Mouse (Mus musculus): ENCODE measurements around the gene Hoxa9. TPM values are rescaled to one million over a fixed set of nuclear protein-coding genes. Genes with fewer than 3 reads are reported as not detected.
A peak's percentile ranks its signal among the peaks of the same experiment; 100 is the strongest.

Gene Hoxa9
- total RNA-seq, 4 experiments from 2014 or later = not detected

DNA sequence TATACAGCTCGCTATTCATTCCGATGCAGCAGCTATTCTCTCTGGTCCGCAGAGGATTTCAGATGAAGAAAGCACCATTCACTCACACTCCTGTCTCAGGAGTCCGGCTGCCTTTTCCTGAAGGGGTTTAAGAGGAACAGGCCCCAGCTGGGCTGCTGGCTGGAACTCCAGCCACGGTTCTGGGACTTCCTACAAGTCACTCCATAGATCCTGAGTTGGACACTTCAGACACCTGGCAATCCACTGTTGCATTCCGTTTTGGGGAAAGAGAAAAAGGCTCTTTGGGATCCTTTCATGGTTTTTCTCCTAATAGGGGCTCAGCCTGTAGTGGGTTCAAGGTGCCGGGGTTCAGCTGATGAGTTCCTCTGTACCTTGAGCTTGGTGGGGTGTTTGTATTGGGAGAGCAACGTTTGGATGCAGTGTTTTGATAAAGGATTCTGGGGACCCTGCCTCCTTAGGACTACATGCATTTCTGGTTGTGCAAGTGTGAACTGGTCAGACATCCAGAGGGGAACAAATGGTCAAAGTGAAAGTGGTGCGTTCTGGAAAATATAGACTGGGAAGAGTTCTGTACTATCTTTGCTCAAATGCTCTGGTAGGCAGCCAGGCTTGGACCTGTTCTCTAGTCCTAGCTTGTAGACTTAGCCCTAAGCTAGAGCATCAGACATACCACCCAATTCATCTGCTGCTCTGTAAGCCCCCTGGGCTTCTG, 31.0 kb upstream of the Hoxa9 start:
- DNase-seq (ENCODE audit: low spot score in 2 of 2) = no peak

DNA sequence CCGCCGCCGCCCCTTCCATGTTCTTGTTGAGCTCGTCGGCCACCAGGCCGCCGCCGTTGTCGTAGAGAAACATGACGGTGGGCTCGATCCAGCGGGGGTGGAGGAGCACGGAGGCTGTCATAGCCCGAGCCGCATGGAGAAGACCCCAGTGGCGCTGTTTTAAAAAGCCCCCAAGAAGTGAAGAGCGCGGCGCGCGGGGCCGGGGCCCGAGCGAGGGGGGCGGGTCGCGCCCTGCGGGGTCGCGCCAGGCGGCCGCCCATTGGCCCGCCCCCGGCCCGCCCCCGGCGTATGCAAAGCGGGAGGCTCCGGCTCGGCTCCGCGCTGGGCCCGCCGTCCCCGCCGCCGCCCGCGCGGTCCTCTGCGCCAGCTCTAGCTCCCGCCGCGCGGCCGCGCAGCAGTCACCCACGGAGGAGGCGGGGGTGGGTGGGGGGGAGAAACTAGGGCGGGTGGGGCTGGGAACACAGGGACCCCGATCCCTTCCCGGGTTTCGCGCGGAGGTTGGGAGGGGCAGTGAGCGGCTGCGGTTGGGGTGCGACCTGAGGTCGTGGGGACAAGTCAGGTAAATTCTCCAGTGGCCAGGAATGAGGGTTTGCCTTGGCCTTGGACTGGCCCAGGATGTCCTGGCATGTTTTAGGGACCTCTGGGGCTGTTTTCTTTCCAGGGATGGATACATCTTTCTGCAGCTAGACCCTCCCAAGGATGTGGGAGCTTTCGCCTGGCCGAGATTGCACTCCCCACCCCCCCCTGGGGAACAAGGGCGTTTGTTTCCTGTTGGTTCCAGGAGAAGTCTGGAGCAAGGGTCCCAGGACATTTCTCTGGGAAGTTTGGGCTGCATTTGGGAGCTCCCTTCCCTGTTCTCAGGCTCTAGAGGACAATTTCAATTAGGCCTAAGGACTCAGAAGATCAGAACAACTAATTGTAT, 30.0 kb upstream of the Hoxa9 start, which contains the start of gene Hoxa13:
Hoxa13 (minus strand) TSS at position 227 of the 922 bp plus-strand sequence.
- no peak for DNase-seq (ENCODE audit: low spot score in 2 of 2)

DNA sequence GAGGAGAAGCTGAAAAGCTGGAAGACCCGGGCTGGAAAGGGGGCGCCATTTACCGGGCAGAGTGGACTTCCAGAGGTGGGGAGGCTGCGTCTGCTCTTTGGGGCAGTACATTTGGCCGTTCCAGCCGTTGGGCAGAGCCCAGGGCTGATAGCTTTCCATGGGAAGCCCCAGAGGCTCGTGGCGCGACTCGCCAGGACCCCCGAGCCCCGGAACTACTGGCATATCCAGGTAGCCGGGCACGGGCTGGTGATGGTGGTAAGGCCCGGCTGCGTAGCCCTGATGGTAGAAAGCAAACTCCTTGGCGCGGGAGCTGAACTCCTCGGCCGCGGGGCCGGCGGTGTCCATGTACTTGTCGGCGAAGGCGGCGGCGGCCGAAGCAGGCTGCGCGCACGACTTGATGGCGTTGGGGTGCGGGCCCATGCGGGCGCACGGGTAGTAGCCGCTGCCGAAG, 28.9 kb upstream of the Hoxa9 start:
- no peak for DNase-seq (ENCODE audit: low spot score in 2 of 2)

DNA sequence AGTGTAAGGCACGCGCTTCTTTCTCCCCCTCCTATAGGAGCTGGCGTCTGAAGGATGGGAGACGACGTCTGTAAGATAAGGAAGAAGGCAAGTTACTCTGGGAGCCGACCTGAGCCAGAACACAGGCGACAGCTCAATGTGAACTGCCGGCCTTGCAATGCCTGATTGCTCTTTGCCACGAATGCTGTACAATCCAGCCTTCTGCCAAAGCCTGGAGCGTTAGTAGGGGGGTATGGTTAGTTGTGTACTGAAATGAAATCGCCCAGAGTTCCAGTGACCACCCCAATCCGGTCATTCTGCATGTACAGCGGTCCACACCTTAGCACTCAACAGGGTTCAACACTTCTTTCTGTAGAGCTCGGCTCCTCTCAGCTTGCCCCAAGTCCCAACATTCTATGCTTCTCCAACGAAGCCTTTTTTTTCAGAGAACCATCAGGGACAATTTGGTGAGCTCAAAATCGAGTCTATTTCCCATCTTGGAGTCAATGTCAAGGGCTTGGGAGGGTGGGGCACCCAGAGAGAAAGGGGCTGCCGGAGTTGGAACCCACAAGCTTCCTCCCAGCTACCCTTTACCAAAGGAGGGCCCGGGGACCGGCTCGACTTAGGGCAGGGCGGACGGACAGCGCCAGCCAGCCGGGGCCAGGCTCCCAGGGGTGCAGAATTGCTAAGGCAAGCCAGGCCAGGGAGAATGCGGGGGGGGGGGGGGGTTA, 28.3 kb upstream of the Hoxa9 start:
- DNase-seq (ENCODE audit: low spot score in 2 of 2) = no peak

DNA sequence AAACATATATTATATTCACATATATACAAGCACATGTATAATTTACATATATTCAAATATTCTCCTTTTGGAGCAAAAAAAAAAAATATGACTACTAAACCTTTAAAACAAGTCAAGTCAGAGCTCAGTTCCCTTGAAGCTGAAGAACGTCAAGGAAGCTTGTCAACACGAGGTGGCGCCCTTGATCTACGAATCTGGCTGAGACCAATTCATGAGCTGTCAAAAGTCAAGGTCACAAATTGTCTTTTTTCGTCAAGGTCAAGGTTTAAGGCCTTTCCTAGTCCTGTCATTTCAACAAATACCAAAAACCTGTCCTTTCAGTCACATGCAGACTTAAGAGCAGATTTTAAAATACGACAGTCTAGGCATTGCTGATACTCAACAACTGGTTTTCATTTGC, 26.1 kb upstream of the Hoxa9 start:
- DNase-seq (ENCODE audit: low spot score in 2 of 2) = peak in 1 of 2 experiments; percentile 65

DNA sequence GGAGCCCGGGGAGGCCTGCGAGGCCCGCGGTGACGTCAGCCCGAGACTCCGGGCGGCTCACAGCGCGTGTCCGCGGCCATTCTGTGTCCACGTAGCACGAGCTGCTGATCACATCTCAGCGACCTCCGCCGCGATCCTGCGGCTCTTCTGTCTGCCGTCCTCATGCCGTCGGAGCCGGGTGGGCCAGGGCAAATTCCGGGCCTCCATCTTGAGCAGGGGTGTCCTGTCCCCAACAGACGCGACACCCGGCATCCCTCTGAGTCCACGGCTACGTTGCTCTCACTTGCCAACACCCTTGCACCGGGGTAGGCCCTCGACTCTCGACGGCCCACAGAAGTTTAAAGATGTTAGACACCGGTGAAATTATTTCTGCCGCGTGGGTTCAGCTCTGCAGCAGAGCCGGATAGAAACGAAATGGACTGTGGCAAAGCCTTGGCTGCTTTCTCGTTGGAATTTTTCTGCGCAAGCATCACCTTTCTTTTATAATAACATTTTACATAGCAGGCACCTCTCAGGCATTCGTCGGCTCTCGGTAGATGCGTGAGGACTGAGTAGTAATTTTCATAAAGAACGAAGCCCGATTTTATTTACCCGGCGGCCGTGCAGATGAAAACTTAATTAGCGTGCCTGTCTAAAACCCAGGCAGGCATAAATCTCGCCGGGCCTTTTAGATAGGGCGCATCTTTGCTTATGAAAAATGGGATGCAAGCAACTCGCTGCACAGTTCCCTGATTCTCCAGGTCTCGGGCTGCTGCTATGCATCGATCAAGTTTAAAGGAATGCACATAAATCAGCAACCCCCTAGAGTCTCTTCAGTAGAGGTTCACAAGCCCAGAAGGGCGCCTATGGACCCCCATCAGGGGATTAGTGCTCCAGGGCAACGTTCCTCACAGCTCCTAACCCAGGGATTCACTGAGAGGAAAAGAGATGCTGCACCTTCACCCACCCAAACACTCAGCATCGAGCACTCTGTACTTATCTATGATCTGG, 22.9 kb upstream of the Hoxa9 start:
- no peak for DNase-seq (ENCODE audit: low spot score in 2 of 2)

DNA sequence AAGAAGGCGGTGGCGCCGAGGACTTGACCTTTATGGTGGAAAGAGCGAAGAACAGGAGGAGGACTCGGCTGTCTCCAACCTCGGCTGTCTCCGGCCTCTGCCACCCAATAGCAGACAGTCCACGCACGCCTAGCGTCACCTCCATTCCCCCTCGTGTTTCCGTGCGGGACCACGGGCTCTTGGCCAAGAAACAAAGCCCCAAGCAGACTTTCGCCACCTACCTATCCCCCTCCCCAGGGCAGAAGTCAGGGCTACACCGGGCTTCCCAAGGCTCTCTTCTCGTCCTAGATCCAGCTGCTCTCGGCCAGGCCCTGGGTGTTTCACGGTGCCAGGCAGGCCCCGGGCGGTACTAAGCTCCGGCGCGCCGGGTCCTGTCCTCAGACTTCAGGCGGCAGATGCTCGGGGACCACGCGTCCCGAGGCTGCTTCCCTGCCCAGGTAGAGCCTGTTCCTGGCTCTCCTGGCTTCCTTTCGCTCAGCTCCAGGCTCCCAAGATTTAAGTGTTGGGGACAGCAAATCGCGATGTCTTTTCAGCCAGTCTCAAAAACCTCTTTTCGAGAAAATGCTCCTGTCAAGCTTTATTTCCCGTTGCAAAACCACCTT, 22.0 kb upstream of the Hoxa9 start:
- no peak for DNase-seq (ENCODE audit: low spot score in 2 of 2)

DNA sequence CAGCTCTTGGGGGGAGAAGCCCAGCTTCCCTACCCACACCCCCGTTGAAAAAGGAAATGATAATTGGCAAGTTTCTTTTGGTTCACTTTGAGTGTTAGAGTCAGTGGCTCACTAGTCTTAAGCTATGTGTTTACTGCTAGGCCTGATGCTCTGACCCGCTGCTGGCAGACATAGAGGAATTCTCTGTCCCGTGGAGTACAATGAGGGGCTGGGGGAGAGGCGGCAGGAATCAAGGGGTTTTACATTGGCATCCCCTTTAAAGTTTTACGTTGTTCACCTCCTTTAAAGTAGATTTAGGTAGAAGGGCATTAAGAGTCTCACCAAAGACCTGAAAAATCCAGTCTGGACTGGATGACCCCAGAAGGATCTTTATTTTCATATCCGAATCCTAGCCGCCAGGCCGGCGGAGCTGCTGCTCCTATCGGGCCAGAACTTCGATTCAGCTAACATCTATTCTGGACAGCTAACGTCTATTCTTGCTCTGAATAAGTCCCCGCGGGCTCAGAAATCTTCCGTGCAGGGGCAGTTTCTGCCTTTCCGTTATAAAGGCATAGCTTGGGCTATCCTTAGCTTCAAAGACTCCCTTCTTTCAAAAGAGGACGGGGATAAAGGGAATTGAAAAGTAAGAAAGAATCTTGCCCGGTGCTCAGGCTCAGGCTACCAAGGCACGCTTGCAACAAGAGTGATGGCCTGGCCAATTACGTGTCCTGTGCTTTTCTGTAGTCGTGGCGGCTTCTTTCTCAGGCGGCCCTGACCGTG, 21.3 kb upstream of the Hoxa9 start:
- DNase-seq (ENCODE audit: low spot score in 2 of 2) = no peak

DNA sequence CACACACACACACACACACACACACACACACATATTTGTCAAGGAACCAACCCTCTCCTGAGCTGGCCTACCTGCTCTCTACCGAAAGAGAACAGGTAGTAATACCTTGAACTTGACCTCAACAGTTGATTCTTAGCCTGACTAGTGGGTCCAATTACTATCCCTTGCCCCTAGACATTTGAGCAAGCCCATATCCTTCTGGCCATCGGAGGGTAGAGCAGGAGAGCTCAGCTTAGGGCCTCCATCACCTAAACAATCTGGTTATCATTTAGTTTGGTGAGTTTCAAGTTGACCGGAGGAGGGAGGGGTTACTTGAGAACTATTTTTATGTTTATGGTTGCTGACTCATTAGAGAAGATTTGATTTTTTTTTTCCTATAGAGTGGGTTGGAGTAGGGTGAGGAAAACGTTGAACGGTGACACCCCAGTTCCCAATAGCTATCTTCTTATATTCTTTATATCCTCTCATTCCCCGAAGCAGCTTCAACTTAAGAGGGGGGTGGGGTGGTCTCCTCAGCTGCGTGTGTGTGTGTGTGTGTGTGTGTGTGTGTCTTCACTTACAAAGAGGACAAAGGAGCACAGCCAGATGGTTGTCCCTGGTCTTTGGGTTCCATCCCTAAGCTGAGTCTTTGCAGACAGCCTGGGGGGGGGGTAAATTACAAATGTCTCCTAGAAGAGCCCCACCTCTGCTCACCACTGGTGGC, 20.4 kb upstream of the Hoxa9 start:
- no peak for DNase-seq (ENCODE audit: low spot score in 2 of 2)

DNA sequence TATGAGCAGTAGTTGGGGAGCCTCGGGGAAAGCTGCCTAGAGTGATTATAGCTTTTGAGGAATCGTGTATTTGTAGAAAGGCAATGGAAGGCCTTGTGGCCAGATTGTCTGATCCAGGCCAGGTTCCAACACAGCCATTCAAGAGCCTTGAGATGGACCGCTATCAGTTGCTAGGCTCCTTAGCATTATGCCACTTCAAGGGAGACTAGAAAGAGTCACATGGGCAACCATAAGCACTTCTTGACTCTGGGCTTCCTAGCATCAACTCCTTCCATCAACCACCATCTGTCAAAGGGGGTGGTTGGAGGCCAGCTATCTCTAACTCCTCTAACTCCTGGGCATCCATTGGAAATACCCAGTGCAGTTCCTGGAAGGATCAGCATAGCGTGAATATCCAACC, 18.9 kb upstream of the Hoxa9 start:
- no peak for DNase-seq (ENCODE audit: low spot score in 2 of 2)

DNA sequence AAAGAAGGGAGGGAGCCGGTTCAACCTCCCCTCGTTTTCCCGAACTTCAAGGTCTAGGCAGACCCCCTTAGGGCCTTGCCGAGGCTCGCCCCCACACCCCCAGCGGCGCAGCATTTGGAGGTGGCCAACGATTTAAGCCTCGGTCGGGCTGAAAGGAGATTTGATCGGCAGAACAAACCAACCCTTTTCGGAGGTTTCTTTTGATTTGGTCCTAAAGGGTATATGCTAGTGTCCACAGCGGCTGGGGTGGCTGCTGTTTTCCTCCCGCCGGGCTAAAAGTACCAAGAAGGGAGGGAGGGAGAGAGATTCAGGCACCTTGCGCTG, 18.5 kb upstream of the Hoxa9 start:
- DNase-seq (ENCODE audit: low spot score in 2 of 2) = no peak

DNA sequence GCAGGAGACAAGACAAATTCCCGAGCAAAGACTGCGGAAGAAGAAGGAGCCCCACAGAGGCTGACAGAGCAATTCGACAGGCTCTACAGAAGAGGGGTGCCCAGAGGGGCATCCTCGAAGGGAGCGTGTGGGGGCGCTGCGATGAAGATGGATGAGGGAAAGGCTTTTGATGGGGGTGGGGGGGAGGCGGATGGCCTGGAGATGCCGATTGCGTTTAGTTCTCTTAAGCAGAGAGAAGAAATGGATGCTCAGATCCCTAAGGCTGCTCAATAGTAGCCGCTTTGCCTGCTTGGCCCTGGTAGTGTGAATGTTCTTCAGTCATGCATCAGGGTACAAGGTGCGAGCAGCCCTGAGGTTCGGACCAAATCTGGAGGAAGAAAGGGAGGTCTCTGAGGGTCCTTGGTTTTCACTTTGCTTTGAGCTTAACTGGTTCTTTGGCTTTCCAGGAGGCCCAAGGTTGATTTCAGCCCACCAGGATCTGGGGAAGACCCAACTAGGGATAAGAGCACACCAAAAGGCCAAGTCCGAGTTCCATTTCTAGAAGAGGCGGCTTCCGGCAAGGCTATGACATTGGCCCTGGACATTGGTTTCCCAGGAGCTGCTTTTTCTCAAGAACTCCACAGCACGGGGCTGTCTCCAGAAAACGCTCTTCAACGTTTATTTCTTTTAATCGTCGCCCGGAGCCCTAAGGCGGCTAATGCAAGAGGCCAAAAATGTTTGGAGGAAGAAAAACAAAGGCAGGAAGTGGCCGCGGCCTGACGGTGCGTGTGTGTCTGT, 17.9 kb upstream of the Hoxa9 start:
- DNase-seq (ENCODE audit: low spot score in 2 of 2) = no peak

DNA sequence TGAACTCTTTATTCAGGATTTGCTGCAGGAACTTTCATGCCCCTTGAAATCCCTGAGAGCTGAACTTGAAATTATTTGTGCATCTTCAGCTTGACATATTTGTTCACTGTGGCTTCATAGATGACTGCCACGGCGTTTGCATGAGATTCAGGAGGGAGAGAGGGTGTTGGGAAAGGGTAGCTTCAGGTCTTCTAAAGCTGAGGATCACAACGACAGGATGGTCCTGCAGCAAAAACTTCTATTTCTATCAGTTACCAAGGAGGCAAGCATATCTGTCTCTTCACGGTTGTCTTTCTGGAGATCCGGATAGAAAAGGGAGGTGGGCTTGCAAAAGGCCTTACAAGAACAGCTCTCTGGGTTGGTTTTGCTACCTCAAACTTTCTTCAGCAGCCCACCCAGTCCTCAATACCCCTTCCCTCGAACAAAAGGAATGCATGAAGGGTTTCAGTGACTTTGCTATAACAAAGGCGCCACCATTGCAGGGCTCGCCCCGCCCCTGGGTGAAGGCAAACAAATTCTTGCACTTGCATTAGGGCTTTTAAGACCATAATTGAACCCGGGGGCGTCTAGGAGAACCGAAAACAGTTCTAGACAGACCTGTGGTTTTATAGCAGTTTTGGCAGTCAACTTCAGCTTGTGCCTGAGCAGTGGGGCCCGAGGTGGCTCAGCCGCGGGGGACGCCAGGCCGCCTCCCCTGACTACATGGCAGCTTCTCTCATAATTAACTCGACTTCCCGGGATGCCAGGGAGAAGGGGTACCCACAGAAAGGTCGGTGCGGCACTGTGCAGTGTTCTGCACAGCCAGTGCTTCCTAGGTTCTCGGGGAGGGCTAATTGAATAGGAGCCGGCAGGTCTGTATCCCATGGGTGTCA, 17.1 kb upstream of the Hoxa9 start:
- DNase-seq (ENCODE audit: low spot score in 2 of 2) = no peak

DNA sequence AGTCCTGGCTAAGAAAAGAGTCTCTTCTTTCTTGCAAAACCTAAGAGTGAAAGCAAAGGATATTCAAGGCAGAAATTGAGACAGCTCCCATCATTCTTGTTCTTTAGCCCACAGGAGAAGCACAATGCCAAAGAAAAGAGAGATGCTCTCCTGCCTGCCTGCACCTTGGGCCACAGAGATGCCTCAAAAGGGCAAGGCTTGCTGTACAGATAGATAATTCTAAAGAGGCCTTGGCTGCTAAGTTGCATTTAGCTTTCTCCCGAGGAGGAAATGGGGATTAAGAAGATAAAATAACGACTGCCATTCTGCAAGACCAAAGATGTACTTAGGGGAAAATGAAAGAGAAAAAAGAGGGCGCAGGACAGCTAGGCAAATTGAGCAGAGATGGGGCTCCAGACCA, 16.0 kb upstream of the Hoxa9 start:
- DNase-seq (ENCODE audit: low spot score in 2 of 2) = no peak

DNA sequence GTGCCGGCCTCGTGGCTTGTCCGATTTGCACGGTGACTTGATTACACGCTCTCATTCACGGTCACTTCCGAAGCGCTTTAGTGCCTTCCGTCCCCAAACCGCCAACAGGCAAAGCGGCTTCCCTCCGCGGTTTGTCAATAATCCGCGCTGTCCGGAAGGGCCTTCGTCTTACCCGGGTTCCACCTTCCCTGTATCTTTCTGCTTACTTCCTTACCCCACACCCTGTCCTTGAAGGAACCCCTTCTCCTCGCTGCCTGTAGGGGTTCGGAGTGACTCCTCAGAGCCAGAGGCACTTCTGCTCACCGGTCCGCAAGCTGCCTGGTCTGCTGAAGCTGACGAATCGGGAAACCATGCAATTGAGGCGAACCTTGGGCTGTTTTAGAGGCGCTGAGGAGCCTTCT, 15.5 kb upstream of the Hoxa9 start:
- no peak for DNase-seq (ENCODE audit: low spot score in 2 of 2)

DNA sequence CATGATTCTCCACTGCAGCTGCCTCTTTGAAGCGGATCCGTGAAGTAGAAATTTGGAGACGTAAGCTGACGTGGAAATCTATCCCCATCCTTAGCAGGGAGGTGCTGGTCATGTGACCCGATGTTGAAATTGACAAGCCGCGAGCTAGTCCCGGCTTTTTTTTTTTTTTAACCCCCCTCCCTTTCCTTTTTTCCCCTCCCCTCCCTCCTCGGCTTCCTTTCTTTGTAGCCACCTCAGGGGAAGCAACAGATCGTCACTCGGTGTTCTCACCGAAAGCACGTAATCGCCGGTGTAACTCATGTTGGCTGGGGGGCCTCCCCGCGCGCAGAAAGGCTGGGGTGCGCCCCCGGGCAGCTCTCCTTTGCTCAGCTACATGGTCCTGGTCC, 14.9 kb upstream of the Hoxa9 start, which contains the start of gene Hoxa11:
Hoxa11 (minus strand) TSS at position 54 of the 386 bp plus-strand sequence.
- DNase-seq (ENCODE audit: low spot score in 2 of 2) = no peak
